In genomic region chr12:73511467-73512047, GRCm38 (mm10) we compare ENCODE assay signal across 23 mouse cellular contexts. TPM values are rescaled to one million over a fixed set of nuclear protein-coding genes. Genes with fewer than 3 reads are reported as not detected.
DNase-seq lines count a peak whose midpoint lies in the region; ATAC-seq and TF ChIP-seq lines count a peak whose summit lies in the region.
"Had no signal": no experiment of that assay in that cellular context is flagged by ENCODE, and none has a peak within 500 bp of the region (broad histone marks: within the 10 kb centered on the region; RNA-seq: fewer than 3 reads in every experiment).

No protein-coding gene starts in this region.

- H3K4me3 ChIP-seq in cerebellum, adult 2 months (replicated peaks; ENCODE audit: insufficient read depth, low read depth, low read length) = no peak overlapping the region
- H3K4me3 ChIP-seq in embryonic facial prominence, embryonic 15.5 days (replicated peaks) = no peak overlapping the region
- no peak overlapping the region for H3K4me3 ChIP-seq in limb, embryonic 13.5 days
- no peak overlapping the region for H3K4me3 ChIP-seq in hindbrain, postnatal 0 days (ENCODE audit: low read length)
- H3K4me3 ChIP-seq: erythroblast, embryonic 14.5 days; forebrain, embryonic 10.5 days; gastrocnemius, adult 2 months; heart, embryonic 13.5 days; hindbrain, embryonic 15.5 days had no signal

- H3K4me1 ChIP-seq in cerebellum, adult 2 months (ENCODE audit: control insufficient read depth, insufficient read depth, low read length) = no peaks in the 10 kb centered on the region
- peaks cover 30% of the 10 kb centered on the region for H3K4me1 ChIP-seq in embryonic facial prominence, embryonic 15.5 days
- H3K4me1 ChIP-seq in limb, embryonic 13.5 days = peaks cover 52% of the 10 kb centered on the region
- H3K4me1 ChIP-seq in hindbrain, postnatal 0 days (ENCODE audit: insufficient read depth, low read length) = no peaks in the 10 kb centered on the region
- H3K4me1 ChIP-seq: heart, embryonic 13.5 days; hindbrain, embryonic 15.5 days had no signal

- TF ChIP-seq POLR2A in cerebellum, adult 2 months (IDR thresholded peaks at IDR 0.05; ENCODE audit: borderline replicate concordance, insufficient read depth, low read length) = no peak

- no peak overlapping the region for H3K4me2 ChIP-seq in embryonic facial prominence, embryonic 15.5 days (replicated peaks)
- no peak overlapping the region for H3K4me2 ChIP-seq in limb, embryonic 13.5 days (replicated peaks)
- H3K4me2 ChIP-seq in hindbrain, postnatal 0 days (ENCODE audit: low read depth, low read length) = no peak overlapping the region
- H3K4me2 ChIP-seq: heart, embryonic 13.5 days; hindbrain, embryonic 15.5 days had no signal

- H3K9ac ChIP-seq in embryonic facial prominence, embryonic 15.5 days = no peak overlapping the region
- H3K9ac ChIP-seq in limb, embryonic 13.5 days = no peak overlapping the region
- H3K9ac ChIP-seq in hindbrain, postnatal 0 days (replicated peaks; ENCODE audit: low read length) = no peak overlapping the region
- H3K9ac ChIP-seq: heart, embryonic 13.5 days; hindbrain, embryonic 15.5 days had no signal

- no peaks in the 10 kb centered on the region for H3K36me3 ChIP-seq in embryonic facial prominence, embryonic 15.5 days
- no peaks in the 10 kb centered on the region for H3K36me3 ChIP-seq in limb, embryonic 13.5 days
- no peaks in the 10 kb centered on the region for H3K36me3 ChIP-seq in hindbrain, postnatal 0 days (ENCODE audit: insufficient read depth, low read length)
- H3K36me3 ChIP-seq: forebrain, embryonic 10.5 days; G1E; heart, embryonic 13.5 days; hindbrain, embryonic 15.5 days had no signal

- no peak for ATAC-seq in embryonic facial prominence, embryonic 15.5 days (ENCODE audit: insufficient number of reproducible peaks, low FRiP score, low TSS enrichment, low read depth)
- ATAC-seq in limb, embryonic 13.5 days (ENCODE audit: low FRiP score, low read depth) = peak; percentile 35; the same call in 1 of the 2 replicates
- no peak for ATAC-seq in hindbrain, postnatal 0 days
- ATAC-seq: CD4-positive, CD25-positive, alpha-beta regulatory T cell, adult 4 months; forebrain, embryonic 14.5 days; inflammation-experienced regulatory T-cells, adult 6 months had no signal

- H3K27ac ChIP-seq in cerebellum, adult 2 months (ENCODE audit: insufficient read depth, low read length) = no peak overlapping the region
- H3K27ac ChIP-seq in embryonic facial prominence, embryonic 15.5 days (replicated peaks) = 0 out of 2 replicates have a peak overlapping the region, but pooled peaks have one; percentile 18
- peak overlapping the region; percentile 39; the same call in 1 of the 2 replicates for H3K27ac ChIP-seq in limb, embryonic 13.5 days
- no peak overlapping the region for H3K27ac ChIP-seq in hindbrain, postnatal 0 days
- H3K27ac ChIP-seq: forebrain, embryonic 10.5 days; gastrocnemius, adult 2 months; heart, embryonic 13.5 days; hindbrain, embryonic 15.5 days had no signal

- WGBS in cerebellum, adult 2 months = 67% methylated on average over 16 of the region's 16 CpGs
- WGBS in embryonic facial prominence, embryonic 15.5 days = 53% methylated on average over 16 of the region's 16 CpGs
- 18% methylated on average over 16 of the region's 16 CpGs for WGBS in limb, embryonic 13.5 days
- 81% methylated on average over 16 of the region's 16 CpGs for WGBS in hindbrain, postnatal 0 days

- H3K9me3 ChIP-seq in embryonic facial prominence, embryonic 15.5 days (replicated peaks) = no peaks in the 10 kb centered on the region
- no peaks in the 10 kb centered on the region for H3K9me3 ChIP-seq in limb, embryonic 13.5 days
- H3K9me3 ChIP-seq in hindbrain, postnatal 0 days (ENCODE audit: low read length) = no peaks in the 10 kb centered on the region
- H3K9me3 ChIP-seq: forebrain, embryonic 10.5 days; G1E; heart, embryonic 13.5 days; hindbrain, embryonic 15.5 days had no signal

- DNase-seq in cerebellum, postnatal 10 days = peak; percentile 30 to 44
- no peak for DNase-seq in cerebellum, adult 2 months
- no peak for DNase-seq in hindbrain, postnatal 0 days (ENCODE audit: low spot score)
- DNase-seq in adrenal gland, adult (ENCODE audit: inconsistent age in 2 of 2, low spot score in 1 of 2) = no peak
- no peak for DNase-seq in lung, postnatal 25 days (ENCODE audit: low spot score)
- DNase-seq: adrenal gland, postnatal 25 days; B cell, adult 2 months; cerebellum, adult 18-20 months; embryo, embryonic 11 days; gastrocnemius, adult 2 months; gastrocnemius, postnatal 25 days; heart, postnatal 36 days had no signal

- no peaks in the 10 kb centered on the region for H3K27me3 ChIP-seq in cerebellum, adult 2 months (ENCODE audit: control insufficient read depth, insufficient read depth, low read length)
- H3K27me3 ChIP-seq in embryonic facial prominence, embryonic 15.5 days = 0 out of 2 replicates have a peak, but pooled peaks cover 4% of the 10 kb centered on the region
- peaks cover 51% of the 10 kb centered on the region for H3K27me3 ChIP-seq in limb, embryonic 13.5 days
- no peaks in the 10 kb centered on the region for H3K27me3 ChIP-seq in hindbrain, postnatal 0 days (ENCODE audit: insufficient read depth, low read length)
- H3K27me3 ChIP-seq: heart, embryonic 13.5 days; hindbrain, embryonic 15.5 days had no signal

- no peak for TF ChIP-seq CTCF in cerebellum, adult 2 months (IDR thresholded peaks at IDR 0.05; ENCODE audit: borderline replicate concordance, insufficient read depth, low read depth, low read length)
- TF ChIP-seq CTCF in hindbrain, postnatal 0 days (IDR thresholded peaks at IDR 0.05; ENCODE audit: low read depth) = no peak

RNA-seq across cellular contexts. Expression of gene Tmem30b, which starts 34.6 kb away (rescaled TPM):
- 0.62 and 0.97 TPM in 2 replicates for polyA plus RNA-seq in cerebellum, adult 2 months (2012; rRNA removed)
- polyA plus RNA-seq in embryonic facial prominence, embryonic 15.5 days (2015; fragmentation: Nextera tagmentation; extraction: Ambion mirVana) = 14.8 and 17.5 TPM in 2 replicates
- 18.2 and 19.2 TPM in 2 replicates for polyA plus RNA-seq in limb, embryonic 13.5 days (2015; fragmentation: Nextera tagmentation; extraction: Ambion mirVana)
- total RNA-seq in hindbrain, postnatal 0 days (2014; rRNA removed) = 0.25 and 0.42 TPM in 2 replicates
- polyA plus RNA-seq in hindbrain, postnatal 0 days (2015; fragmentation: Nextera tagmentation; extraction: Ambion mirVana) = 0.33 and 0.47 TPM in 2 replicates
- total RNA-seq: adrenal gland, postnatal 25 days; granulocyte monocyte progenitor cell, adult 5-6 weeks had no signal
- polyA plus RNA-seq: erythroblast, embryonic 14.5 days; G1E had no signal

Comparison
In these comparisons a context has a peak if more than half of its experiments do, and no peak if none do; other contexts are left out.
1. DNase-seq: peak in cerebellum, postnatal 10 days (2 of 2); none in cerebellum, adult 2 months (0 of 2), hindbrain, postnatal 0 days (single experiment), adrenal gland, adult (0 of 2) and lung, postnatal 25 days (single experiment).
2. H3K27ac ChIP-seq: peak in embryonic facial prominence, embryonic 15.5 days (single experiment) and limb, embryonic 13.5 days (single experiment); none in cerebellum, adult 2 months (single experiment) and hindbrain, postnatal 0 days (single experiment).